Mouse (Mus musculus): ENCODE measurements at regions not wholly inside any gene's neighbourhood (a gene's known extent, or its start where the extent isn't known, plus 50 kb on each side); places are given as distances from the start of the nearest gene placed in this dataset.

- ATAC-seq (no peak), DNase-seq (no peak)
- H3K4me2 ChIP-seq (ENCODE audit: low read depth) = no peak overlapping the region
- H3K4me3 ChIP-seq (ENCODE audit: low read depth, low read length) = no peak overlapping the region
- no peaks in the 10 kb centered on the region for H3K4me1 ChIP-seq (ENCODE audit: insufficient read depth)
- WGBS = 85% methylated on average over 4 of the region's 4 CpGs
- no peaks in the 10 kb centered on the region for H3K36me3 ChIP-seq (ENCODE audit: insufficient read depth)
- H3K9ac ChIP-seq = no peak overlapping the region
- no peaks in the 10 kb centered on the region for H3K27me3 ChIP-seq (ENCODE audit: insufficient read depth, low read length)
- H3K9me3 ChIP-seq (ENCODE audit: low read length) = no peaks in the 10 kb centered on the region
- H3K27ac ChIP-seq (ENCODE audit: low read depth, low read length) = no peak overlapping the region
- peak; percentile 31; the same call in 1 of the 2 replicates for TF ChIP-seq CTCF (IDR thresholded peaks at IDR 0.05; ENCODE audit: low read depth)
Measured at GRCm38 (mm10) chr3:29890764-29891163, 657.0 kb downstream of the Mecom start.

GRCm38 (mm10) chr3:29890286-29890685 is 657.5 kb downstream of the Mecom start:
- no peak overlapping the region for H3K4me2 ChIP-seq (ENCODE audit: low read depth)
- no peak overlapping the region for H3K27ac ChIP-seq (ENCODE audit: low read depth, low read length)
- H3K27me3 ChIP-seq (ENCODE audit: insufficient read depth, low read length) = no peaks in the 10 kb centered on the region
- no peaks in the 10 kb centered on the region for H3K9me3 ChIP-seq (ENCODE audit: low read length)
- ATAC-seq (no peak), DNase-seq (no peak)
- no peaks in the 10 kb centered on the region for H3K36me3 ChIP-seq (ENCODE audit: insufficient read depth)
- no peaks in the 10 kb centered on the region for H3K4me1 ChIP-seq (ENCODE audit: insufficient read depth)
- no peak overlapping the region for H3K9ac ChIP-seq
- WGBS = 83% methylated on average over 1 of the region's 1 CpGs
- TF ChIP-seq CTCF (IDR thresholded peaks at IDR 0.05; ENCODE audit: low read depth) = no peak
- H3K4me3 ChIP-seq (ENCODE audit: low read depth, low read length) = no peak overlapping the region

GRCm38 (mm10) chr3:29889638-29890037 is 658.2 kb downstream of the Mecom start:
- Histone ChIP-seq H3K27ac (ENCODE audit: low read depth, low read length) (no peak overlapping the region), H3K9me3 (ENCODE audit: low read length) (no peaks in the 10 kb centered on the region), H3K4me2 (ENCODE audit: low read depth) (no peak overlapping the region), H3K4me1 (ENCODE audit: insufficient read depth) (no peaks in the 10 kb centered on the region), H3K27me3 (ENCODE audit: insufficient read depth, low read length) (no peaks in the 10 kb centered on the region), H3K4me3 (ENCODE audit: low read depth, low read length) (no peak overlapping the region), H3K9ac (no peak overlapping the region), H3K36me3 (ENCODE audit: insufficient read depth) (no peaks in the 10 kb centered on the region)
- ATAC-seq (no peak), DNase-seq (no peak)
- WGBS = 88% methylated on average over 2 of the region's 2 CpGs
- TF ChIP-seq CTCF (IDR thresholded peaks at IDR 0.05; ENCODE audit: low read depth) = no peak

GRCm38 (mm10) chr3:29879966-29880365 is 667.8 kb downstream of the Mecom start:
- no peak for ATAC-seq
- Histone ChIP-seq H3K27me3 (ENCODE audit: insufficient read depth, low read length) (no peaks in the 10 kb centered on the region), H3K4me3 (ENCODE audit: low read depth, low read length) (no peak overlapping the region), H3K9me3 (ENCODE audit: low read length) (no peaks in the 10 kb centered on the region), H3K9ac (no peak overlapping the region), H3K36me3 (ENCODE audit: insufficient read depth) (no peaks in the 10 kb centered on the region), H3K27ac (ENCODE audit: low read depth, low read length) (no peak overlapping the region), H3K4me2 (ENCODE audit: low read depth) (no peak overlapping the region), H3K4me1 (ENCODE audit: insufficient read depth) (no peaks in the 10 kb centered on the region)
- WGBS = 46% methylated on average over 3 of the region's 3 CpGs
- no peak for TF ChIP-seq CTCF (IDR thresholded peaks at IDR 0.05; ENCODE audit: low read depth)
- DNase-seq = no peak

- Histone ChIP-seq H3K9ac (no peak overlapping the region), H3K27ac (ENCODE audit: low read depth, low read length) (no peak overlapping the region), H3K4me1 (ENCODE audit: insufficient read depth) (no peaks in the 10 kb centered on the region), H3K9me3 (ENCODE audit: low read length) (no peaks in the 10 kb centered on the region), H3K4me2 (ENCODE audit: low read depth) (no peak overlapping the region), H3K27me3 (ENCODE audit: insufficient read depth, low read length) (no peaks in the 10 kb centered on the region), H3K4me3 (ENCODE audit: low read depth, low read length) (no peak overlapping the region), H3K36me3 (ENCODE audit: insufficient read depth) (no peaks in the 10 kb centered on the region)
- no peak for TF ChIP-seq CTCF (IDR thresholded peaks at IDR 0.05; ENCODE audit: low read depth)
- DNase-seq (no peak), ATAC-seq (peak; percentile 60; the same call in 1 of the 2 replicates)
- whole genome bisulfite sequencing = 59% methylated on average over 5 of the region's 5 CpGs
Measured at GRCm38 (mm10) chr3:29875768-29876167, 672.0 kb downstream of the Mecom start.

GRCm38 (mm10) chr3:29862437-29862836 is 685.4 kb downstream of the Mecom start:
- TF ChIP-seq CTCF (IDR thresholded peaks at IDR 0.05; ENCODE audit: low read depth) = no peak
- no peak for ATAC-seq

GRCm38 (mm10) chr3:29852465-29852864 is 695.3 kb downstream of the Mecom start:
- H3K27me3 ChIP-seq (ENCODE audit: insufficient read depth, low read length) = no peaks in the 10 kb centered on the region
- H3K27ac ChIP-seq (ENCODE audit: low read depth, low read length) = no peak overlapping the region
- H3K9ac ChIP-seq = no peak overlapping the region
- no peak overlapping the region for H3K4me2 ChIP-seq (ENCODE audit: low read depth)
- no peak overlapping the region for H3K4me3 ChIP-seq (ENCODE audit: low read depth, low read length)
- no peak for DNase-seq
- no peaks in the 10 kb centered on the region for H3K4me1 ChIP-seq (ENCODE audit: insufficient read depth)
- no peak for TF ChIP-seq CTCF (IDR thresholded peaks at IDR 0.05; ENCODE audit: low read depth)
- ATAC-seq = no peak
- 8% methylated on average over 3 of the region's 3 CpGs for WGBS
- H3K36me3 ChIP-seq (ENCODE audit: insufficient read depth) = no peaks in the 10 kb centered on the region
- H3K9me3 ChIP-seq (ENCODE audit: low read length) = no peaks in the 10 kb centered on the region

More at GRCm38 (mm10) chr3:29862437-29862836, 685.4 kb downstream of the Mecom start:
- Histone ChIP-seq H3K9me3 (ENCODE audit: low read length) (no peaks in the 10 kb centered on the region), H3K36me3 (ENCODE audit: insufficient read depth) (no peaks in the 10 kb centered on the region), H3K4me3 (ENCODE audit: low read depth, low read length) (no peak overlapping the region), H3K27me3 (ENCODE audit: insufficient read depth, low read length) (no peaks in the 10 kb centered on the region), H3K27ac (ENCODE audit: low read depth, low read length) (no peak overlapping the region), H3K4me1 (ENCODE audit: insufficient read depth) (no peaks in the 10 kb centered on the region), H3K4me2 (ENCODE audit: low read depth) (no peak overlapping the region), H3K9ac (no peak overlapping the region)
- no peak for DNase-seq
- WGBS = 89% methylated on average over 4 of the region's 4 CpGs

- no peaks in the 10 kb centered on the region for H3K27me3 ChIP-seq (ENCODE audit: insufficient read depth, low read length)
- no peak overlapping the region for H3K4me3 ChIP-seq (ENCODE audit: low read depth, low read length)
- H3K4me1 ChIP-seq (ENCODE audit: insufficient read depth) = no peaks in the 10 kb centered on the region
- 57% methylated on average over 4 of the region's 4 CpGs for WGBS
- H3K4me2 ChIP-seq (ENCODE audit: low read depth) = no peak overlapping the region
- TF ChIP-seq CTCF (IDR thresholded peaks at IDR 0.05; ENCODE audit: low read depth) = no peak
- no peak overlapping the region for H3K9ac ChIP-seq
- no peaks in the 10 kb centered on the region for H3K36me3 ChIP-seq (ENCODE audit: insufficient read depth)
- DNase-seq (no peak), ATAC-seq (no peak)
- no peak overlapping the region for H3K27ac ChIP-seq (ENCODE audit: low read depth, low read length)
- H3K9me3 ChIP-seq (ENCODE audit: low read length) = no peaks in the 10 kb centered on the region
Measured at GRCm38 (mm10) chr3:29835432-29835831, 712.4 kb downstream of the Mecom start.
